Mouse (Mus musculus) thymus, postnatal 14 days (tissue): ENCODE measurements at regions not wholly inside any gene's neighbourhood (a gene's known extent, or its start where the extent isn't known, plus 50 kb on each side); places are given as distances from the start of the nearest gene placed in this dataset.

Experiments used
- DNase-seq: peaks from one replicate; pipeline ENCODE4 v3.0.0; 2021

- peak; percentile 17 for DNase-seq
These were observed 71.1 kb upstream of the Hif1a start for GRCm38 (mm10) chr12:73830122-73830521.

GRCm38 (mm10) chr12:73830551-73831203 is 70.5 kb upstream of the Hif1a start:
- no peak for DNase-seq

- no peak for DNase-seq
These were observed 70.0 kb upstream of the Hif1a start for GRCm38 (mm10) chr12:73831204-73831595.

DNA sequence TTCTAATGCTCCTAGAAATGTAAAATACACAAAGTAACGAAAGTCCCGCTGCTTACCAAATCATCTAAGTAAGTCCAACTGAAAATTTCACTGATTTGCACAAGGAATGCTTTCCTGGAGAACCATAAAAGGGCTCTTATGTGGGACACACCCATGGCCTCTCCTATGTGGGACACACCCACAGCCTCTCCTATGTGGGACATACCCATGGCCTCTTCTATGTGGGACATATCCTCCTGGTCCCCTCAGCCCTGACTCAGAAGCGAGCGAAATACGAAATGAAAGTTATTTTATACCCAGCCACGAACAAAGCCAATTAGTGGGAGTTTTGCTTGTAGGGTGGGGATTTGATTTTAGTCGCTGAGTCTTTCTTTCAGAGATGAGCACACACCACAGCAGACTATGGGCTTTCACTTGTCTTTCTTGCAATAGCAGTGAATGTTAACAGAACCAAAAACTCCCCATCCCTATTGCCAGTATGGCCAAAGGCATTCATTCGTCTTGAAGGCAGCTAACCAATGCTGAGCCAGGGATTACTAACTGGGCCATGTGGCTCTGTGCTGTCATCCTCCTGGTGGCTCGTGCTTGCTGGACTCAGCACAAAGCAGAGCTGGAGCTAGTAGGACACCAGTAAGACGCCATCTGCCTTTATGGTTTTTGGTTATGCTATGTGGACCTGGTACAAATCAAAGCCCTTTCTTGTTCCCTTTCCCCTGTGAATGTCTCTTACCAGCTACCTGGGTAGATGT is 69.4 kb upstream of the Hif1a start:
- no peak for DNase-seq

- no peak for DNase-seq
These were observed 68.4 kb upstream of the Hif1a start for GRCm38 (mm10) chr12:73832789-73833188.

GRCm38 (mm10) chr12:73836132-73836531 is 65.0 kb upstream of the Hif1a start:
- no peak for DNase-seq

DNA sequence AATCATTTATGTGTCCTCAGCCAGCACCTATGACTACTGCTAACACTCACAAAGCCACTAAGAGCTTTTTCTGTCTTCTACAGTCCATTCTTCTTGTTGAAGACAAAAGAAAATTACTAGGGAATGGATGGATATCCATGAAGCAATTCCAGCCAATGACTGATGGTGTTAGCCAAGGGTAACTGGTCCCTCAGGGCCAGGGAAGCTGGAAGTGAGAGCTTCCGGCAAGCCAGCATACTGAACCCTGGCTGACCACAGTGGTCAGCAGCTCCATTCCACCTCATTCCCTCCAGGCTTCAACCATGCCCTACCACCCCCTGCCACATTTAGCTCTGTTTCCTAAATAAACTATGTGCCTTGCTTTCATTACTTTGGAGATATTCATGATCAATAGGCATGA is 64.1 kb upstream of the Hif1a start:
- no peak for DNase-seq

GRCm38 (mm10) chr12:73837921-73838320 is 63.3 kb upstream of the Hif1a start:
- no peak for DNase-seq

GRCm38 (mm10) chr12:73838330-73838729 is 62.8 kb upstream of the Hif1a start:
- DNase-seq: no peak

- DNase-seq: peak; percentile 45
These were observed 59.0 kb upstream of the Hif1a start for GRCm38 (mm10) chr12:73842000-73842675.

GRCm38 (mm10) chr12:73844782-73845181 is 56.4 kb upstream of the Hif1a start:
- no peak for DNase-seq

GRCm38 (mm10) chr12:73846672-73847071 is 54.5 kb upstream of the Hif1a start:
- no peak for DNase-seq

DNA sequence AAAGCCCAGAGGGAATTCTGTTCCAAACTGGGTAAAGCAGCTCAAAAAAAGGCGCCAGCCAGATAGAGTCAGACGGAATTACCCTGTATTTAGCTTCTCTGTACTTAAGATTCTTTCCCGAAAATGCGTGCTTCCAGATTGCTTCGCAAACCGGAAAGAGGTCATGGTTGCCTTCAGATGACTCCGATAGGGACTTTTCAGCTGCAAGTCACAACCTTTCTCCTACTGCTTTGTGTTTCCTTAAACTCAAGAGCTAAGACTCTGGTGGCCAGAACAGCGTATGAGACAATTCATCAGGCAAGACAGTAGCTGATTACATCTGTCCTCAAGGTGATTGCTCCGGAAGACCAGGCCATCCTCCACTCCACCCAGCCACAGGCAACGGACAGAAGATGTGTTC is 53.8 kb upstream of the Hif1a start:
- no peak for DNase-seq

DNA sequence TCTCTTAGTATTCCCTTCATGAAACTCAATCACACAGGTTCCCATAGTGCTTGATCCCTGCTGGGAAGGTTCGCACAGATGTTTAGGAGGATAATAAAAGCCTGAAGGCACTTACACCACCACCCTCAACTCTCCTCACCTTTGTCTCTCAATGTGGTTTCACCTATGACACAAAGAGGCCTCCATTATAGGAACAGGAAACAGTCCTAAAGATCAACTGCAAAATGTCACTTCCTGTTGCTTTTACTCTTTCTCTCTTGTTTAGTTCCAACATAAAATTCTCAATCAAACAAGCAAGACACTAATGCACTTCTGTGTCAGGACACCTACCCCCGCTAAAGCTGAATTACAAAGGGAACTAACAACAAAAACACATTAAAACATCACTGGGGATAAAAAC is 50.3 kb upstream of the Hif1a start:
- no peak for DNase-seq
